Mouse (Mus musculus) brain, embryonic 14.5 days (tissue): ENCODE data around the gene Birc3. TPM values are rescaled to one million over a fixed set of nuclear protein-coding genes. Genes with fewer than 3 reads are reported as not detected.
A peak's percentile ranks its signal among the peaks of the same experiment; 100 is the strongest.
"Not testable (repeated sequence)": the region's sequence is repeated elsewhere in the genome, so short reads cannot be mapped to it uniquely, and the experiment has no call there.

Source experiments
- DNase-seq: peaks from one replicate; pipeline ENCODE4 v3.0.0-alpha.2; 2011; ENCODE audit warnings: low read depth
- CTCF ChIP-seq: fragments of 200-500 bp; IDR thresholded peaks from 2 replicates; pipeline ENCODE4 v1.5.1; 2012; ENCODE audit warnings: inconsistent platforms, mild to moderate bottlenecking, moderate library complexity, borderline replicate concordance; ENCODE audit not compliant: insufficient read depth, insufficient read length; ENCODE audit errors: extremely low read depth
- POLR2A ChIP-seq: fragments of 200-500 bp; IDR thresholded peaks from 2 replicates; pipeline ENCODE4 v1.6.1; 2012; ENCODE audit warnings: mild to moderate bottlenecking, inconsistent platforms, borderline replicate concordance; ENCODE audit not compliant: poor library complexity, insufficient read depth, insufficient read length, severe bottlenecking; ENCODE audit errors: extremely low read depth
- polyA plus RNA-seq: library from polyadenylated mRNA; depleted of rRNA; stranded (reverse); fragments of >200 nt; gene quantifications from 2 replicates; pipeline ENCODE4 v1.2.3, GENCODE M21; 2012; rRNA removed

Birc3 gene
- polyA plus RNA-seq: 1.5 and 3.3 TPM in 2 replicates

DNA sequence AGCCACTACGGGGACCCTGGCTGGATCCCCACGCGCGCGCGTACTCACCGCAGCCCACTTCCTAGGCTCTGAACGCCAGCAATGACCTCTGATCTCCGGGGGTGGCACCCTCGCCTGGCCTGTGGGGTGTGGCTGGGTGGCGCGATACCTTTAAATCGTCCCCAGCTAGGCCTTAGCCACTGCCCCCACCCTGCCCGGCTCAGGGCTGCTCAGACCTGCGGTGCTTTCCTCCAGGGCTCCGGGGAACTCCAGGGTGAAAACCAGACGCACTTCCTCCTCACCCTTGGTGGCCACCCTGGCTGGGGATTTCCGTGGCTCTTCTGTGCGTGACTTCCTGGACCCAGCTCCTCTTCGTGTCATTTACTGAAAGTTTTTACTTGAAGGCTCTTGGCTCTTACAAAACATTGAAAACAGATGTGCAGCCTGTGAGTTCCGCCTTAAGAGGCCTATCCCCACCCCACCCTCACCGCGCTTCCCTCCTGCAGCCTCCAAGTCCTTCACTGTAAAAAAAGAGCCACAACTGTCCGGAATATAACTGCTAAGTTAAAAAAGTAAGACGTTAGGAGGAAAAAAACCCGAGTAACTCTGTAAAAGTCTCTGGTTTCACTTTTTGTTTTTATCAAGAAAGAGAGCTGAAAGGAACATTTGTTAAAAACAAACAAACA, at the start of gene Birc3:
Birc3 (minus strand) TSS at position 412 of the 665 bp plus-strand sequence.
- DNase-seq: peak; percentile 34
- TF ChIP-seq CTCF (no peak), POLR2A (no peak)

DNA sequence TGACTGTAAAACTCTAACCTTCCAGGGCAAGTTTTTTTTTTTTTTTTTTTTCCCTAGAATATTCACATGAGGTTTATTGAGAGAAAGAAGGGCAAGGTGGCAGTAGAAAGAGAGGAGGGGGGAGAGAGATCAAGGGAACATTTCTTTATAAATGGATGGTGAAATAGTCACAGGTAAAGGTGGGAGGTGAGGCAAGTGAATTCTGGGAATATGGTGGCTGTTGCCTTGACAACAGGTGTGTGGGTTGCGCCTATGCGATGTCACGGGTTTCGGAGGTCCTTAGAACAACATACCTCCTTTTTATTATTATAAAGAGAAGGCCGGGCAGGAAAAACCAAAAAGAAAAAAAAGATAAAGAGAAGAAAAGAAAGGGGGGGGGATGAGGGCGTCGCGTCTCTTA, 41.9 kb upstream of the Birc3 start:
- TF ChIP-seq CTCF (no peak), POLR2A (no peak)
- no peak for DNase-seq

DNA sequence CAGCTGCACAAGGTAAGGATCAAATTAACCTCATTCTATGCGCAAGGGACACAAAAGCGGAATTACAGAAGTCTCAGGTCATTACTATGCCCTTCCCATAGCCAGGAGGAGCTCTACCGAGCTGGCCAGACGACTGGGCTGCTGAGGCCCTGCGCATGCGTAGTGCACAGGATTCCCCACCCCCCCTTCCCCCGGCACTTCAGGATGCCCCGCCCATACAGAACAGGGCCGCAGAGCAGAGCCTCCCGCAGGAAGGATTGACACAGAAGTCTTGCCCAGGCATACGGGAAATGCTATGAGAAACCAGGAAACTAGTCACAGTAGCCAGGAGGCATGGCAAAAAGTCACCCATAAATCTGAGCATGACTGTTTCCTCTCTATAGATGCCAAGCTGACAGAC, 41.5 kb upstream of the Birc3 start:
- peak; percentile 94 for DNase-seq
- TF ChIP-seq CTCF (peak; percentile 13; the same call in 1 of the 2 replicates), POLR2A (no peak; the same call in 1 of the 2 replicates)

DNA sequence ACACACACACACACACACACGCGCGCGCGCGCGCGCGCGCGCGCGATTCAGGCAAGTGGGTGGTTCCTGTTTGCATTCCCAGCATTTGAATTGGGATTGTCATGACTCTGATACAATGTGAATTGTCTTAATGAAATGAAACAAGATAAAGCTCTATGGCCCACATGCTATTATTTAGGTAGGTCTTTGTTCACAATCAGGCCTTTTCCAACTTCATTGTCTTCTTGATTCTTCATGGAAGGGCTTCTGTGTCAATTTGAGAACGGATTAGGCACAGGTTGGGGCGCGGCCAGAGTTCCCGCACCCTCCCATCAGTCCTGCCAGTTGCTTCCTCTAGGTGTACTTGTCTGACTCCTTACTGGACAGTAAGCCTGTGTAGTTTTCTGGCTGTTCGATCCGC, 41.0 kb upstream of the Birc3 start:
- peak; percentile 20 for DNase-seq
- no peak for TF ChIP-seq CTCF
- TF ChIP-seq POLR2A: no peak

- TF ChIP-seq CTCF (no peak), POLR2A (no peak)
- no peak for DNase-seq
These were observed 34.5 kb upstream of the Birc3 start for GRCm38 (mm10) chr9:7907351-7907985.

DNA sequence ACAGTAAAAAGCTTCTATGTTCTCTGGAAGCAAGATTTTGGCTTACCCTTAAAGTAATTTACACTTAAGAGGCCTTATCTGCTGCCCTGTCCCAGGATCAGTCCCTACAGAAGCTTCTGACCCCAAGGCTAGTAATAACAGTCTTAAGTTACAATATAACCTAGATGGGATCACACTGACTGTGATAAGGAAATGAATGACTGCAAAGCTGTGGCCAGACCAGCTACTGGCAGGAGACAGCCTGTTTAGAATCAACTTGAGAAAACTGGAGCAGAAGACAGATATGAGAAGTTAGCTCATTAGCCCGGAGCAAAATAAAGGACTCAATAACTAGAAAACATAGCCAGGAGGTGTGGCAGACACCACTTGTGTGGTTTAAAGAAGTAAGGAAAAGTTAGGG, 33.6 kb upstream of the Birc3 start:
- DNase-seq: no peak
- TF ChIP-seq POLR2A: no peak
- TF ChIP-seq CTCF: no peak

DNA sequence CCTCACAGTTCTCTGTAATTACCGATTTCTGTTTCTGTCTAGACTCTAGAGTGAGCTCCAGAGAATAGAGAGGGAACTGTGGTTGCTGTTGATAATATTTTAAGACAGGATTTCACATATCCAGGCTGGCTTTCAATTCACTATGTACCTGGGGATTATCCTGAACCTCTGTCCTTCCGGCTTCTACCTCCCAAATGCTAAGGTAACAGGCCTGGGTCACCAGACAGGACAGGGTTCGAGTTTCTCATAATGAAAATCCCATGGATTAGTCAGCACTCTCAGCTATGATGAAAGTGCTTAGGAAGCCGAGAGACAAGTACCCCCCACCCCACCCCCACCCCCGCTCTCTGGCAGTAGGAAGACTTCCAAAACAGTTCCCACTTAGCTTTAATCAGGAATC, 30.8 kb upstream of the Birc3 start:
- DNase-seq: no peak
- TF ChIP-seq CTCF (no peak), POLR2A (no peak)

DNA sequence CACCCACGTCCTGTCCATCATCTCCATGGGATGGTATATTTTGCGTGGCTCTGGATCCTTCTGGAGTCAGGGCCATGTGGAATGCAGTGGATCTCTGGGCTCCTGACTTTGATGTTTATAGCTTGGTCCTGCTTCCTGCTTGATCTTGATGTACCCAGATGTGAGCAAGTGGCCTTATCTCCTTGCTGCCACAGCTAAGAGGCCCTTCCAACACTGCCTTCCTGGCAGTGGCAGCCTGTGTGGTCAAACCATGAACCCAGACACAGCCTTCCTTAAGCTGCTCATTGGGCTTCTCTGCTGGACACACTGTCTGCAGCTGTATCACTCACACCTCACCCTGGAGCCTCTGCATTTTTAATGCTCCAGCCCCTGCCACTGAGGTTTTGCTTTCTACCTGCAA, 30.3 kb upstream of the Birc3 start:
- TF ChIP-seq POLR2A: no peak
- no peak for TF ChIP-seq CTCF

GRCm38 (mm10) chr9:7902311-7902710, 29.3 kb upstream of the Birc3 start:
- TF ChIP-seq CTCF (no peak), POLR2A (no peak)
- peak; percentile 29 for DNase-seq

More for the DNA sequence above, 30.3 kb upstream of the Birc3 start:
- DNase-seq: no peak

DNA sequence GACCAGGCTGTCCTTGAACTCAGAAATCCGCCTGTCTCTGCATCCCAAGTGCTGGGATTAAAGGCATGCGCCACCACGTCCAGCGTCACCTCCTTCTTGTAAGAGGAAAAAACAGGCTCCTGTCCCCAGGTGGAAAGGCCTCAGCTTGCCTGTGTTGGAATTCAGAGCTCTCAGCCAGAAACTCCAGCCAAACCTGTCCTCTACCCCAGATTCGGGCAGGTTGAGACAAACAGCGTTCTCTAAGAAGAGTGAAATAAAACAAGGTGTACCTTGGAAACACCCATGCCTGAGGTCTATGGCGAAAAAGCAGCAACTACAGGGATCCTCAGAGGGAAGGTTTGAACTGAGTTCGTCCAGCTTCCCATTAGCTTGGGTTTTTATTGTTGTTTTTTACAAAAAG, 28.0 kb upstream of the Birc3 start:
- no peak for TF ChIP-seq CTCF
- TF ChIP-seq POLR2A: no peak
- no peak for DNase-seq

- TF ChIP-seq POLR2A (no peak), CTCF (peak; percentile 85)
These were observed 24.5 kb upstream of the Birc3 start for GRCm38 (mm10) chr9:7897502-7897901.

GRCm38 (mm10) chr9:7891796-7892195, 18.8 kb upstream of the Birc3 start:
- DNase-seq: not testable (repeated sequence)

More at GRCm38 (mm10) chr9:7897502-7897901, 24.5 kb upstream of the Birc3 start:
- peak; percentile 73 for DNase-seq
